Mouse (Mus musculus) forebrain, embryonic 15.5 days (tissue): ENCODE data around the gene Maz. TPM values are rescaled to one million over a fixed set of nuclear protein-coding genes. Genes with fewer than 3 reads are reported as not detected.
A peak's percentile ranks its signal among the peaks of the same experiment; 100 is the strongest.

ENCODE experiments used
- ATAC-seq: fragments of 200-750 bp; cut with Nextera tagmentation; replicated peaks from 2 replicates; pipeline ENCODE4 v1.8.0; 2017; ENCODE audit warnings: mild to moderate bottlenecking, moderate TSS enrichment, moderate library complexity
- H3K27ac ChIP-seq: fragments of 300-500 bp; sonication (generic); replicated peaks from 2 replicates; pipeline ENCODE4 v1.5.1; 2015; ENCODE audit warnings: mild to moderate bottlenecking, inconsistent platforms
- H3K27me3 ChIP-seq: fragments of 300-500 bp; sonication (generic); 2 replicates; pipeline ENCODE4 v1.6.1; 2015; ENCODE audit warnings: inconsistent platforms
- H3K36me3 ChIP-seq: fragments of 300-500 bp; sonication (generic); 2 replicates; pipeline ENCODE4 v1.6.1; 2015; ENCODE audit warnings: mild to moderate bottlenecking, inconsistent platforms
- H3K4me1 ChIP-seq: fragments of 300-500 bp; sonication (generic); 2 replicates; pipeline ENCODE4 v1.6.1; 2015; ENCODE audit warnings: inconsistent platforms
- H3K4me2 ChIP-seq: fragments of 300-500 bp; sonication (generic); replicated peaks from 2 replicates; pipeline ENCODE4 v1.6.1; 2015; ENCODE audit warnings: mild to moderate bottlenecking, inconsistent platforms
- H3K4me3 ChIP-seq: fragments of 300-500 bp; sonication (generic); 2 replicates; pipeline ENCODE4 v1.5.1; 2015; ENCODE audit warnings: mild to moderate bottlenecking, inconsistent platforms
- H3K9ac ChIP-seq: fragments of 300-500 bp; sonication (generic); replicated peaks from 2 replicates; pipeline ENCODE4 v1.6.1; 2015; ENCODE audit warnings: mild to moderate bottlenecking, inconsistent platforms
- H3K9me3 ChIP-seq: fragments of 300-500 bp; sonication (generic); 2 replicates; pipeline ENCODE4 v1.6.1; 2016; ENCODE audit warnings: inconsistent platforms
- WGBS: fragments of 180-500 bp; shearing (Covaris S2); methylation state at CpG from one replicate; pipeline ENCODE4 v1.1.7; 2015; ENCODE audit warnings: mixed read lengths; 5-methylcytosine and 5-hydroxymethylcytosine counted together
- polyA plus RNA-seq: library from polyadenylated mRNA; unstranded; fragments of >200 nt; fragmentation: Nextera tagmentation; extraction: Ambion mirVana; gene quantifications from 2 replicates; pipeline ENCODE4 v1.2.1, GENCODE M21; 2015

The Maz gene
- polyA plus RNA-seq, 1 experiment from 2014 or later: 79.3 TPM

GRCm38 (mm10) chr7:127026161-127026600, 656 bp downstream of the Maz start:
- peak overlapping the region; percentile 99 for H3K27ac ChIP-seq
- peak overlapping the region; percentile 91 for H3K9ac ChIP-seq
- H3K9me3 ChIP-seq: no peaks in the 10 kb centered on the region
- ATAC-seq: peak; percentile 6; the same call in 1 of the 2 replicates
- peaks cover 48% of the 10 kb centered on the region for H3K4me1 ChIP-seq
- peaks cover 25% of the 10 kb centered on the region for H3K36me3 ChIP-seq
- WGBS: under 1% methylated on average over 27 of the region's 48 CpGs
- no peaks in the 10 kb centered on the region for H3K27me3 ChIP-seq
- H3K4me3 ChIP-seq: peak overlapping the region; percentile 96
- peak overlapping the region; percentile 97 for H3K4me2 ChIP-seq

GRCm38 (mm10) chr7:127025556-127026160, 1.2 kb downstream of the Maz start:
- Histone ChIP-seq H3K4me1 (peaks cover 54% of the 10 kb centered on the region), H3K27ac (peak overlapping the region; percentile 99), H3K9me3 (no peaks in the 10 kb centered on the region), H3K9ac (peak overlapping the region; percentile 91), H3K4me2 (peak overlapping the region; percentile 97), H3K4me3 (peak overlapping the region; percentile 96), H3K36me3 (peaks cover 25% of the 10 kb centered on the region), H3K27me3 (no peaks in the 10 kb centered on the region)
- ATAC-seq: peak; percentile 0; the same call in 1 of the 2 replicates
- WGBS: 0% methylated on average over 46 of the region's 65 CpGs

GRCm38 (mm10) chr7:127024755-127025555, 1.9 kb downstream of the Maz start:
- ATAC-seq: peak; percentile 55
- Histone ChIP-seq H3K27ac (peak overlapping the region; percentile 99), H3K9ac (peak overlapping the region; percentile 91), H3K36me3 (peaks cover 25% of the 10 kb centered on the region), H3K4me1 (peaks cover 61% of the 10 kb centered on the region), H3K9me3 (no peaks in the 10 kb centered on the region), H3K4me2 (peak overlapping the region; percentile 97), H3K27me3 (no peaks in the 10 kb centered on the region), H3K4me3 (peak overlapping the region; percentile 96)
- WGBS: under 1% methylated on average over 30 of the region's 30 CpGs

DNA sequence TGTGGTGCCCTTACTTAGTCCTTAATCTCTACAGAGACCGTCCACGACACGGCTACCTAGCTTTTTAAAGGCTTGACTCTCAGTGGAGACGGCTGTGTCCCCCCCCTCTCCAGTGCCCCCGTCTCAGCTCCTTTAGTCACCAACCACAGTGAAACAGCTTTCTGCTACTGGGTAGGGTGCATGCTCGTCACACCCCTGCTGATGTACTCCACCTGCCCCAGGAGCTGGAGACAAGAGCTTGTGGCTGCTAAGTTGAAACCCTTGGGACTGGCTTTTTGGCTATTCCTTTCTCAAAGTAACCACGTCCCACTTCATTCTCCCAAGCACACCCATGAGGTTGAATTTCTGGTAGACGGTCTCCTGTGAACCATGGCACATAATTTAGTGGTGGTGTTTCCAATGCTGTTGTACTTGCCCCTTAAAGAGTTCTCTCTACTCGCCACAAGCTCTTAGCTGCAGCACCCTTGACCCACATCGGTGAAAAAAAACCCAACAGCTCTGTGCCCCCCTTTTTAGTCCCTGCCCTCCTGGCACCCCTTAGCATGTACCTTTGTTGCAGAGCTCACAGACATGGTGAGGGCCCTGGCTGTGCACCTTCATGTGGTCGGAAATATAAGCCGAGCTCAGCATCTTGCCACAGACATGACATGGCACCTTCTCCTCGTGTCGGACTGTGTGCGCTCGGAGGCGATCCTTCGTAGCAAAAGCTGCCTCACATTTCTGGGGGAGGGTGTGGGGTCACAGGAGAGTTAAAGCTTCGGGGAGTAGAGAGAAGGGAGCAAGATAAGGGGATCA, 2.7 kb downstream of the Maz start:
- Histone ChIP-seq H3K4me3 (peak overlapping the region; percentile 96), H3K9me3 (no peaks in the 10 kb centered on the region), H3K36me3 (peaks cover 25% of the 10 kb centered on the region), H3K4me2 (peak overlapping the region; percentile 97), H3K4me1 (peaks cover 69% of the 10 kb centered on the region), H3K27me3 (no peaks in the 10 kb centered on the region), H3K27ac (peak overlapping the region; percentile 99), H3K9ac (peak overlapping the region; percentile 91)
- WGBS: 13% methylated on average over 19 of the region's 19 CpGs
- no peak for ATAC-seq

GRCm38 (mm10) chr7:127023272-127023691, 3.6 kb downstream of the Maz start:
- WGBS: 73% methylated on average over 13 of the region's 13 CpGs
- H3K4me1 ChIP-seq: peaks cover 75% of the 10 kb centered on the region
- peaks cover 25% of the 10 kb centered on the region for H3K36me3 ChIP-seq
- H3K4me2 ChIP-seq: peak overlapping the region; percentile 97
- peak overlapping the region; percentile 96 for H3K4me3 ChIP-seq
- no peaks in the 10 kb centered on the region for H3K27me3 ChIP-seq
- H3K9ac ChIP-seq: peak overlapping the region; percentile 91
- H3K9me3 ChIP-seq: no peaks in the 10 kb centered on the region
- no peak for ATAC-seq
- peak overlapping the region; percentile 99; the same call in 1 of the 2 replicates for H3K27ac ChIP-seq

GRCm38 (mm10) chr7:127022528-127023271, 4.1 kb downstream of the Maz start:
- H3K9ac ChIP-seq: peak overlapping the region; percentile 91
- peak overlapping the region; percentile 97 for H3K4me2 ChIP-seq
- H3K27me3 ChIP-seq: no peaks in the 10 kb centered on the region
- H3K4me1 ChIP-seq: peaks cover 75% of the 10 kb centered on the region
- H3K36me3 ChIP-seq: peaks cover 25% of the 10 kb centered on the region
- H3K27ac ChIP-seq: peak overlapping the region; percentile 99
- no peaks in the 10 kb centered on the region for H3K9me3 ChIP-seq
- ATAC-seq: no peak
- peak overlapping the region; percentile 96 for H3K4me3 ChIP-seq
- 70% methylated on average over 7 of the region's 7 CpGs for WGBS

DNA sequence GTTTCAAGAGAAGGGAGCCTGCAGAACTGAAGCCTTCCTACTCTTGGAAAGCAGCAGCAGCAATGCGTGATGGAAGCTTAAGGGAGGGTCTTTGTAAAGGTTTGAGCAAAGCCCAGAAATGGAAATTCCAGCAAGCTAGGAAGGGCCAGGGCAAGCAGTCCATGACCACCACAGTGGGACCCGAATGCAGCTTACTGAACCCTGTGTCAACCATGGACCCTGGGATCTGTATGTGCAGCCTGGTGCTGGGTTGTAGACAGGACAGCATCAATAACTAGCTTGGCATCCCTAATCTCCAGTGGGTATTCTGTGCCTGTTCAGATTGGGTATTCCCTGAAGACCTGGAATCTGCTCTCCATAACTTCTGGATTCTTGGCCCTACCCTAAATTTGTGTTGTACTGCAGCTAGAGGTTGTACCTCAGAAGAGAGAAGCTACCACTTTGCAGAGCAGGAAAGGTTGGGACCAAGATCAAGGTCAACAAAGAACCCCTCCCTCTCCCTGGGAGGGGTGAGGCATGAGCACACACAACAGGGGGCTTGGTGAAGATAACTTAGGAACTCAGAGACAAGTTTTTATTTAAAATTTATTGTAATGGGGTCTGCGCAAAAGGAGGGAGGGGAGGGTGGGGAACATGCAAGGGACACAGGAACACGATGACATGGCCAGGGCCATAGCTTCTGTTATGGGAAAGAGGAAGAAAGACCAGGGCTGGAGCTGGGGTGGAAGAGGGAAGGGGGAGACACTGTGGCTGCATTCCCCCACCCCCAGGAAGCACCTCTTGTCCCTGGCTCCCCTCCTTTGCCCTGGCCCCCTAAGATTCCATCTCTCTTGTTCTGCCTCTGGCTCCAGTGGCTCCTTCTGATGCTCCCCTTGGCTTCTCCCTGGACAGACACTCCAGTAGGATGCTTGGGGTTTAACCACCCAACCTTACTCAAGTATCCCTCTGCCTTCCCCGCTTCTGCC, 5.0 kb downstream of the Maz start:
- Histone ChIP-seq H3K9me3 (no peaks in the 10 kb centered on the region), H3K27me3 (no peaks in the 10 kb centered on the region), H3K27ac (peak overlapping the region; percentile 90), H3K4me1 (peaks cover 78% of the 10 kb centered on the region), H3K36me3 (peaks cover 25% of the 10 kb centered on the region), H3K4me2 (peak overlapping the region; percentile 87), H3K9ac (peak overlapping the region; percentile 86), H3K4me3 (peak overlapping the region; percentile 96)
- 42% methylated on average over 5 of the region's 5 CpGs for WGBS
- ATAC-seq: no peak

DNA sequence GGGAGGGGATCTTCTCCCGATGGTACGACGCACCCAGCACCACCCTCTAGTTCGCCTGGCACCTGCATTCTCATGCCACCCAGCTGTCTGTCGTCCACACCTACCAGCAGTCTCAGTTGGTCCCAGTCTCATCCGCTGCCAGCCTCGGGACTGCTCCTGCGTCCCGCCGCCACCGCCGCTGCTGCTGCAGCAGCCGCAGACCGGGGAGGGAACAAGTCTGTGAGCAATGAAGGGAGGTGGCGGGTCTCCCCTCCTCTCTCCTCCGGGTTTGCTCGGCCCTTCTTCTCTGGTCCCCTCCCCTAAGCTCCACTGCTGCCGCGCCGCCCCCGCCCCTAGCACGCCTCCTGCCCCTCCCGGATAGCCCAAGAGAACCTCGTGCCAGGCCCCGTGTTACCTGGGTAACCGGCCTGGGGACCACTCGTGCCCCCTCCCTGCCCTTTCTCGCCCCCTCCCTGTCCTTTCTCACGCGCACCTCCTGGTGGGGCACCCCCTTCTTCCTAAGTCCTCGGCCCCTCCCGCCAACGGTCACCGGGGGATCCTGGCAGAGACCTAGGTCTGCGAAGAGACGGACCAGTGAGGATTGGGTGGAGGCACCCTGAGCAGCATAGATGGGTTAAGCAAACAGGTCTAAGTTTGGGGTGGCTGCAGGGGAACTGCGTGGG, 5.8 kb downstream of the Maz start, which contains the start of the genes Gm42742 and Prrt2:
Gm42742 (minus strand) TSS at position 197 of the 662 bp plus-strand sequence.
Prrt2 (minus strand) TSS at position 311 of the 662 bp plus-strand sequence.
- peak within 1 kb of the TSS; percentile 86 for H3K9ac ChIP-seq
- peak within 1 kb of the TSS; percentile 87 for H3K4me2 ChIP-seq
- H3K4me3 ChIP-seq: peak within 1 kb of the TSS; percentile 59
- peak within 1 kb of the TSS; percentile 90 for H3K27ac ChIP-seq
- peaks cover 81% of the 10 kb centered on the region for H3K4me1 ChIP-seq
- H3K27me3 ChIP-seq: no peaks in the 10 kb centered on the region
- ATAC-seq: peak; percentile 9
- 2% methylated on average over 34 of the region's 37 CpGs for whole genome bisulfite sequencing
- no peaks in the 10 kb centered on the region for H3K9me3 ChIP-seq
- H3K36me3 ChIP-seq: peaks cover 25% of the 10 kb centered on the region

DNA sequence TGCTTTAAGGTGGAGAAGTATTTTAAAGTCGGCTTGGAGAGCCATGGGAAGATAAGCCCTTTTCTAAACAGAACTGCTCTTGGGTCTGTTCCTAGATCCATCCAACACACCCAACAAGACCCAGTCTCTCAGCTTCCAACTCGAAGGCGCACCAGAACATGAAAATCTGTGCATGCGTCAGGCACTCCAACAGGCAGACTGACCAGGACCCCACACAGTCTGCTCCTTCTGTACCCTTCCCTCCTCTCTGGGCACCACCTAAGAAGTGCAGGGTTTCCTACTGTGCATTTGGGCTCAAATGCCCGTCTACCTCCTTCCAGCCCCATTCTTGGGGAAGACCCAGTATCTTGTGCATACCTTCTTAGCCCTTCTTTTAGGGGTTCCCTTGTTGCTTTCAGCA, 6.3 kb downstream of the Maz start:
- no peak for ATAC-seq
- peaks cover 29% of the 10 kb centered on the region for H3K36me3 ChIP-seq
- no peaks in the 10 kb centered on the region for H3K9me3 ChIP-seq
- H3K27ac ChIP-seq: peak overlapping the region; percentile 90
- WGBS: 22% methylated on average over 5 of the region's 5 CpGs
- H3K4me2 ChIP-seq: peak overlapping the region; percentile 87
- H3K4me1 ChIP-seq: peaks cover 86% of the 10 kb centered on the region
- H3K4me3 ChIP-seq: peak overlapping the region; percentile 59
- H3K9ac ChIP-seq: peak overlapping the region; percentile 86
- no peaks in the 10 kb centered on the region for H3K27me3 ChIP-seq

DNA sequence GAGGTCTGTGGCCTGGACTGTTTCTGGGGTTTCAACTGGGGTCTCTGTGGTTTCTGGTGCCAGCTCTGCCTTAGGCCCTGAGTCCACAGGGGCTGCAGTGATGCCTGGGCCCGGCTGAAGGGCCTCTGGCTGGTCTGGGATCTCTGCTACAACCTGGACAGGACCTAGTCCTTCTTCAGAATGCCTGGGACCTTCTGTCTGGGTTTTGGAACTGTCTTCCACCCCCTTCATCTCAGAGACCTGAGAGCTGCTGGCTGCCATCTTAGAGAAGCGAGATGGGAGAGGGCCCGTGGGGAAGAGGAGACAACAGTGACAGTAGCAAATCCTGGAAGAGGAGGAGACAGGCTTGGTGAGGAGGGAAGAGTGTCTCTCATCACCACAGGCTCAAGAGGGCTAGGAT, 6.8 kb downstream of the Maz start:
- 50% methylated on average over 3 of the region's 3 CpGs for WGBS
- no peak for ATAC-seq
- peak overlapping the region; percentile 59 for H3K4me3 ChIP-seq
- peaks cover 34% of the 10 kb centered on the region for H3K36me3 ChIP-seq
- no peaks in the 10 kb centered on the region for H3K9me3 ChIP-seq
- peak overlapping the region; percentile 86 for H3K9ac ChIP-seq
- H3K27ac ChIP-seq: peak overlapping the region; percentile 90
- peak overlapping the region; percentile 87 for H3K4me2 ChIP-seq
- no peaks in the 10 kb centered on the region for H3K27me3 ChIP-seq
- H3K4me1 ChIP-seq: peaks cover 90% of the 10 kb centered on the region
